Mouse (Mus musculus) spleen, adult 2 months (tissue): Measurements from ENCODE around the gene Cnn1.

Source experiments
- CTCF ChIP-seq: fragments of 200-500 bp; IDR thresholded peaks from 2 replicates; pipeline ENCODE4 v1.5.1; 2011; ENCODE audit warnings: mild to moderate bottlenecking, inconsistent platforms; ENCODE audit not compliant: insufficient read depth, insufficient read length, insufficient replicate concordance; ENCODE audit errors: extremely low read depth
- POLR2A ChIP-seq: fragments of 200-500 bp; IDR thresholded peaks from 2 replicates; pipeline ENCODE4 v1.6.1; 2011; ENCODE audit warnings: low read depth, low read length, inconsistent platforms

GRCm38 (mm10) chr9:22116086-22116485, 17.1 kb downstream of the Cnn1 start:
- TF ChIP-seq CTCF (no peak), POLR2A (no peak)
